Mouse (Mus musculus): Measurements from ENCODE around the gene Zfp410.

- TF ChIP-seq CTCF (IDR thresholded peaks at IDR 0.05; ENCODE audit: borderline replicate concordance, insufficient read depth, low read depth, low read length) (no peak), POLR2A (IDR thresholded peaks at IDR 0.05; ENCODE audit: borderline replicate concordance, insufficient read depth, low read length) (no peak)
These were observed 17.4 kb upstream of the Zfp410 start for GRCm38 (mm10) chr12:84299265-84299664.

Data from cerebellum, adult 2 months (tissue).